Mouse (Mus musculus) urinary bladder, postnatal 36 days (tissue): ENCODE measurements at regions not wholly inside any gene's neighbourhood (a gene's known extent, or its start where the extent isn't known, plus 50 kb on each side); places are given as distances from the start of the nearest gene placed in this dataset.
"Not testable (repeated sequence)": the region's sequence is repeated elsewhere in the genome, so short reads cannot be mapped to it uniquely, and the experiment has no call there.

Experiments
- DNase-seq, 2 experiments: peaks; one replicate each; pipeline ENCODE4 v3.0.0; 2022; ENCODE audit warnings: low spot score in 2 of 2, mixed read lengths in 1 of 2

DNA sequence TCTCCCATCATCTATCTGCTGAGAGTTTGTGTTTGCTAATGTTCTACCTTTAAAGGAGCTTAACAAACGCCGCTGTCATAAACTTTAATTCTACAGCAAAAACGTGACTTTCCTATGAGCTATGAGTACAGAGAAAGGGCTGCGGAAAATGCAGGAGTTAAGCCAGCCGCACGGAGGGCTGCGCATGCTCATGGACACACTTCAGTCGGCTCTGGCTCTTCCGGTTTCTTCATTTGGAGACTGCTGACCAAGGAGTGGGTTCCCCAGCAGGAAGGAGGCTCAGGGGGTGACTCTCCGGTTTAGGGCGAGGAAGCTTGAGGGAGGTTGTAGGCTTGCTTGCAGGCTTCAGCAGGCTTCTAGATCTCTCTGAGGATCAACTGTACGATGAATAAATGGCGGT lies 59.3 kb downstream of the Sox2 start:
- no peak for DNase-seq

DNA sequence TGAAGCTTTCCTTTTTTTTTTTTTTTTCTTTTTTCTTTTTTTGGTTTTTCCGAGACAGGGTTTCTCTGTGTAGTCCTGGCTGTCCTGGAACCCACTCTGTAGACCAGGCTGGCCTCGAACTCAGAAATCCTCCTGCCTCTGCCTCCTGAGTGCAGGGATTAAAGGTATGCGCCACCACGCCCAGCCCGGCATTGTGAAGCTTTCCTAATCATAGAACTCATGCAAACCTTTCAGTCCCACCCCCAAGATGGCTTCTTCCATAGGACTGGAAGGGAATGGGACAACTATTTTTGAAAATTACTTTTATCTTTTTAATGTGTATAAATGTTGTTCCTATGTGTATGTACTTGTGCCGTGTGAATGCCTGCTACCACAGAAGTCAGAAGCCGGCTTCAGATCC lies 61.9 kb downstream of the Sox2 start:
- DNase-seq = not testable (repeated sequence)

GRCm38 (mm10) chr3:34722506-34722905 lies 72.3 kb downstream of the Sox2 start:
- no peak for DNase-seq

GRCm38 (mm10) chr3:34726955-34727354 lies 76.8 kb downstream of the Sox2 start:
- no peak for DNase-seq

GRCm38 (mm10) chr3:34728282-34728681 lies 78.1 kb downstream of the Sox2 start:
- no peak for DNase-seq

- no peak for DNase-seq
These were observed 84.8 kb downstream of the Sox2 start for GRCm38 (mm10) chr3:34734966-34735365.

DNA sequence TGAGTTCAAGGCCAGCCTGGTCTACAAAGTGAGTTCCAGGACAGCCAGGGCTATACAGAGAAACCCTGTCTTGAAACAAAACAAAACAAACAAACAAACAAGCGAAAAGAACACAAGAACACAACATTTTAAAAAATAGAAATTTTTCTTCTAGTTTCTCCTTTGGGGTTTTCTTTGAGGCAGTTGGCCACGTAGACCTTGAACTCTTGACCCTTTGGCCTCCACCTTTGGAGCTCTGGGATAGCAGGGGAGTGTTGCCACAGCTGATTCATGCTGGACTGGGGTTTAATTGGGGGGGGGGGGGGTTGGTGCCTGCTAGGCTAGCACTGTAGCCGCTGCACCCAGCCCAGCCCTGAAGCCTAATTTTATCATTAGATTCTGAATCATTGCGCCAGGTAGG lies 87.8 kb downstream of the Sox2 start:
- DNase-seq = no peak

DNA sequence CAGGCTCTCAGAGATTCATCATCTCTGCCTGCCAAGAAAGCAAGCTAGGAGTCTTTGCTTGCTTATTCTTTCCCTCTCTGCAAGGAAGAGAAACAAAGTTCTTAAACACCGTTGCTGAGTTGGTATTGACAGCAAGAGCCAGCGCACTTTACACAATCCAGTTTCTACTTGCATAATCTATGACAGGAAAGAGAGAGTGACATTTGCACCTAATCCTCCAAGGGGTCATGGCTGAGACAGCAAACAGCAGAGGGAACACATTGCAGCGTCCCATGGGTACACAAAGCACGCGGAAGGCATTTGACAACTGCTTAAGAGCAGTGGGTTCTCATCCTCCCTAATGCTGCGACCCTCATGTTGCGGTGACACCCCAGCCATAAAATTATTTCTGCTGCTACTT lies 88.7 kb downstream of the Sox2 start:
- no peak for DNase-seq

DNA sequence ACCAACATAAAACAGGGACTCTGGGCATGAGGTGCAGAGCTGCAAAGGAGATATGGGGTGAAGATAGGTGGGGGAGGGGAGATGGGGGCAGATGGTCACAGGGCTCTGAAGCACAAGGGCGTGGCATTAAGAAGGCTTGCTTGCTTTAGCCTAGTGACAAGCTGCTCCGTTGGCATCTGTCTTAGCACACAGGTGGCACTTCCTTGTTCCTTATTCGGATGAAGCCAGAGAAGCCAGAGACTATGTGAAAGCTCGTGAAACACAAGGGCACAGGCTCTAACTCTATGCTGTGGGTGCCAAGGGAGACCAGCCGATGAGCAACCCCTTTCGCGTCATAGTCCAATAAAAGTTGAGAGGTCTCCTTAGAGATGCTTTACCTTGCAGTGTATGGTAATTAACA lies 89.5 kb downstream of the Sox2 start:
- DNase-seq = no peak

- no peak for DNase-seq
These were observed 89.9 kb downstream of the Sox2 start for GRCm38 (mm10) chr3:34740110-34740509.

- DNase-seq = no peak
These were observed 95.1 kb downstream of the Sox2 start for GRCm38 (mm10) chr3:34745181-34745736.

GRCm38 (mm10) chr3:34747499-34748093 lies 97.4 kb downstream of the Sox2 start:
- DNase-seq = no peak

- DNase-seq = no peak
These were observed 99.8 kb downstream of the Sox2 start for GRCm38 (mm10) chr3:34749989-34750388.

DNA sequence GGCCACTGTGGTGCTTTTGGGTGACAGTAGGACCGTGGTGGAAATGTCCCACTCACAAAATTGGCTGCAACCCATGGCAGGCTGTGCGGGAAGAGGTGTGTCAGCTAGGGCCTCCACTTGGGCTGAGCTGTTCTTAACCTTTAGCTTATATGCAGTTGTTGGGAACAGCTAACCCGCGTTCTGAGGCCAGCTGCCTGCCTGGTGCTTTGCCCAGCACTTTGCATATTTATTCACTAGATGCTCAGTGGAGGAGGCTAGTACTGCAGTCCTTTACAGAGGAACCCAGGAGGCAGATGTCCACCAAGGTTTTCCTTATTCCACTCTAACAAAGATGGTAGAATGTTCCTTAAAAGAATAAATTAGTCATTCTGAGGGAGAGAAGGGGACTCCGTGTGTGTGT lies 101.3 kb downstream of the Sox2 start:
- no peak for DNase-seq

- peak; percentile 32 to 33 for DNase-seq
These were observed 103.4 kb downstream of the Sox2 start for GRCm38 (mm10) chr3:34753557-34753956.

GRCm38 (mm10) chr3:34754781-34755180 lies 104.6 kb downstream of the Sox2 start:
- DNase-seq = no peak

- DNase-seq = not testable (repeated sequence)
These were observed 105.1 kb downstream of the Sox2 start for GRCm38 (mm10) chr3:34755282-34755681.

GRCm38 (mm10) chr3:34756632-34757031 lies 106.4 kb downstream of the Sox2 start:
- no peak for DNase-seq

- no peak for DNase-seq
These were observed 106.9 kb downstream of the Sox2 start for GRCm38 (mm10) chr3:34757130-34757529.

- no peak for DNase-seq
These were observed 107.8 kb downstream of the Sox2 start for GRCm38 (mm10) chr3:34757813-34758510.

DNA sequence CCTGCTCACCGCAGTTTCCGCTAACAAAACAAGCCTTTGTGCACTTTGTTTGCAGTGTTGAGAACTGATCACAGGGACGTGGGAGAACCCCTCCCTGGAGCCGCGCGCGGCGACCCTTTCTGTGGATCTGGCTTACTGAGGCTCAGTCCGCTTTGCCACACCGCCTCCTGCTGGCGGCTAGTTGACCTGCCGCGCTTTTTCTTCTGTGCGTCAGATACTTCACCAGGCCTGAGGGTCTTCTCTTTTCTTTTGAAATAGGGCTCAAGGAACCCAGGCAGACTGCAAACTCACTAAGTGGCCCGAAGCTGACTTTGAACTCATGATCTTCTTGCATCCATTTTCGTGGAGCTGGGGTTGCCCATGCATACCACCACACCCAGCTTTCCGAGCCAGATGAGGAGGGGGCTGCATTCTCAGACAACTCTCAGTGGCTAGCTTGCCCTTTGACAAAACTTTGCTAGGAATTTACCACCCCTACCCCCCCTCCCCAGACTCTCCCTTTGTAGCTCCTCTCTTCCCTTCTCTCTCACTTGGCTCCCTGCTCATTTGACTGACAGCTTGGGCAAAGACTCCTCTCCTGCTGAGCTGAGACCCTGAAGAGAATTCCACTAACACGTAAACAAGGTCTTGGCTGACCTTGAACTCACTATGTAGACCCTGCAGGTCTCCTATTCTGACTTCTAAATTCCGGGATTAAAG lies 109.9 kb downstream of the Sox2 start:
- DNase-seq = no peak

DNA sequence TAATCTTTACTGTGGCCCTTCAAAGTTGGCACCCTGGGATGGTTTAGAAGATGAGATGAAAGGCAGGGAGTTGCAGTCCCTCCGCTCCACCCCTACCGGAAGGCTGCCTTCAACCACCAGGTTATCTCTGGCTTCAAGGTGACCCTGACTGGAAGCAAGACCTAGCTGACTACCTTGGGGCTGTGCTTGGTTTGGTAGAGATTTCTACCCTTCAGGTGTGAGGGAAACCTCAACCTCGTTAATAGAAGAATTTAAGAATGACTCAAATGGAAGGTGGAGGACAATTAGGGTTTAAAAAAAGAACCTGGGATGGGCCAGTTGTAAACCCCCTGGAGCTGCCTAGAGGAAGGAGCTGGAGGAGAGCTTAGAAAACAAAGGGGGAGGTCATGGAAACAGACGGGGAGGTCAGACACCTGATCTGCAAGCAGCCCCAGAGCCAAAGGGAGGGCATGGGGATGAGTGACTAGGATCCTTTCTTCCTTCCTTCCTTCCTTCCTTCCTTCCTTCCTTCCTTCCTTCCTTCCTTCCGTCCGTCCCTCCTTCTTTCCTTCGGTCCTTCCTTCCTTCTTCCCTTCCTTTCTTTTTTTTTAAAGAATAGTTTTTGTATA lies 111.1 kb downstream of the Sox2 start:
- no peak for DNase-seq
